Mouse (Mus musculus): ENCODE data around the gene Gtf3c5. TPM values are rescaled to one million over a fixed set of nuclear protein-coding genes. Genes with fewer than 3 reads are reported as not detected.

Gene Gtf3c5
- polyA plus RNA-seq, 1 experiment = 29.0 TPM

DNA sequence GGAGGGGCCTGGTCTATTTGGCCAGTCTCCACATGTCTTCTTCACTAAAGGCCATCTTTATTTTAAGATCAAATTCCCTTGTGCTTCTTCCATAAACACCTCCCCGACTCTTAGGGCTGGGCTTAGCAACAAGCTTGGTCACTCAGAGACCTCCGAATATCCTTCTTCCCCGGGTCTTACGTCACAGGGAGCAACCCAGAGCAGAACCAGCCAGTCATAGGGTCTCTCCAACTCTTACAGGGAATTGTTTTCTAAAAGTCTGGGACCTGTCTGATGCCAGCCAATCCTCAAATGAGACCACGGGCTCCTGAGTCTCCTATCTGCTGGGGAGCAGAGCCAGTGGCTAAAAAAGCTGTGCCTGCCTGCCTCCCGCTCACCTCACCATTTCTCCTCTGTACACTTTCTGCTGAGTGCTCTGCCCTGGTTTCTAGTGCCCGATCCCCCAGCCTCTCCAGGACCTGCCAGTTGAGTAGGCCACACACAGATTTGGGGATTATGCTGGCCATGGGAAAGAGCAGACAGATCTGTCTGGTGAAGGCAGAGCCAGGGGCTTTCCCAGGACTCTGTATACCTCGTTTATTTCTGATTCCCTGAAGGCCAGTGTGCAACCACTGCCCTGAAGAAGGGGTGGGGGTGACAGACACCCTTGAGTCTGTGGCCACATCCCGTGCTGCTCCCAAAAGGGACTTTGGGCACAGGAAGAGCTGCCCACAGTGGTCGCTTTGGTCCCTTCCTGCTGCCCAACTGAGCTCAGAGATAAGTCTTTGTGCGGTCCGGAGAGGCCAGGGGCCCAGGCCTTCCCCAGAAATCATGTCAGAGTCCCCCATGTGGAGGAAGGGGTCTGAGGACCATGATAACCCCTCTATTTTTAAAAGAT lies 15.4 kb upstream of the Gtf3c5 start:
- Histone ChIP-seq H3K36me3 (ENCODE audit: control insufficient read depth, insufficient read depth, low read length, poor library complexity, severe bottlenecking) (no peaks in the 10 kb centered on the region), H3K9me3 (replicated peaks; ENCODE audit: control insufficient read depth, insufficient read depth, low read length, poor library complexity, severe bottlenecking) (no peaks in the 10 kb centered on the region), H3K27ac (ENCODE audit: insufficient read depth, low read length) (no peak overlapping the region), H3K9ac (ENCODE audit: low read depth, poor library complexity, severe bottlenecking) (no peak overlapping the region), H3K27me3 (ENCODE audit: control insufficient read depth, insufficient read depth, low read length, poor library complexity, severe bottlenecking) (no peaks in the 10 kb centered on the region), H3K4me1 (ENCODE audit: control insufficient read depth, insufficient read depth, low read length) (no peaks in the 10 kb centered on the region), H3K4me3 (ENCODE audit: low read depth, low read length) (no peak overlapping the region)
- TF ChIP-seq EP300 (IDR thresholded peaks at IDR 0.05; ENCODE audit: insufficient read depth, low read depth, low read length) (no peak), POLR2A (IDR thresholded peaks at IDR 0.05; ENCODE audit: insufficient read depth, low read length) (no peak), CTCF (IDR thresholded peaks at IDR 0.05; ENCODE audit: low read depth, low read length) (no peak)

DNA sequence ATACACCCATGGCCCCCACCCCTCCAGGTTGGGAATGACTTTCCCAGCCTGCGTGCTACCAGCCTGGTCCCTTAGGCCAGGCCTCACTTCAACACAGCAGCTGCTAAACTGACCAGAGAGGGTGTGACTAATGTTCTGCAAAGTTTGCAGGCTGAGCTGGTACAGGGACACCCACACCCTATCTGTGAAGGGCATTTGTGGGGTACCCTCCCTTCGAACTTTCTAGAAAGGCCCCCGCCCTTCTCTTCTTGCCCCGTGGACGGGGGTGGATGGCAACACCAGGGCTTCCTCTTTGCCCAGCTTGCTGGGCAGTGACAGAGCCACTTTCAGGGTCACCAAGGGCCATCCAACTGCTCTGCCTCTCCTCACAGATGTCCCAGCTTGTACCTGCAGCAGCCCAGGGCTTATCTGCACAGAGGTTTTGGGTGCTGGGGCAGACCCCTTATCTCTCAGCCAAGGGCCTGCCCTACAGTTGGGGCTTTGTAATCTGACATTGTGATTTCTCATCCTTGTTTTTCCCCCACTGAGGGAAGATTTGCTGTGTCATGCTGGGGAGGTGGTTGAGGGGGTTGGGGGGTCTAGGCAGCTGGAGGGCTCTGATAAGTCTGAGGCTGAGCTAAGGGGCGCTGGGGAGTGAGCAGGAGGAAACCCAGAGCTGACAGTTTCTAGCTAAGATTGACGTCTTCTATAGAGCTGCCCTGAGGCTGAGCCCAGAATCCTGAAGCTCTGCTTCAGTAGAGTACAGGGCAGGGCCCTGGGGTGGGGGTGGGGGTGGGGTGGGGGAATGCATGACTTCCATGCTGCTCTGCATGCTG lies 14.4 kb upstream of the Gtf3c5 start:
- TF ChIP-seq EP300 (IDR thresholded peaks at IDR 0.05; ENCODE audit: insufficient read depth, low read depth, low read length) (no peak), POLR2A (IDR thresholded peaks at IDR 0.05; ENCODE audit: insufficient read depth, low read length) (no peak), CTCF (IDR thresholded peaks at IDR 0.05; ENCODE audit: low read depth, low read length) (no peak)
- Histone ChIP-seq H3K9ac (ENCODE audit: low read depth, poor library complexity, severe bottlenecking) (no peak overlapping the region), H3K4me1 (ENCODE audit: control insufficient read depth, insufficient read depth, low read length) (no peaks in the 10 kb centered on the region), H3K27ac (ENCODE audit: insufficient read depth, low read length) (no peak overlapping the region), H3K9me3 (replicated peaks; ENCODE audit: control insufficient read depth, insufficient read depth, low read length, poor library complexity, severe bottlenecking) (no peaks in the 10 kb centered on the region), H3K36me3 (ENCODE audit: control insufficient read depth, insufficient read depth, low read length, poor library complexity, severe bottlenecking) (no peaks in the 10 kb centered on the region), H3K4me3 (ENCODE audit: low read depth, low read length) (no peak overlapping the region), H3K27me3 (ENCODE audit: control insufficient read depth, insufficient read depth, low read length, poor library complexity, severe bottlenecking) (no peaks in the 10 kb centered on the region)

DNA sequence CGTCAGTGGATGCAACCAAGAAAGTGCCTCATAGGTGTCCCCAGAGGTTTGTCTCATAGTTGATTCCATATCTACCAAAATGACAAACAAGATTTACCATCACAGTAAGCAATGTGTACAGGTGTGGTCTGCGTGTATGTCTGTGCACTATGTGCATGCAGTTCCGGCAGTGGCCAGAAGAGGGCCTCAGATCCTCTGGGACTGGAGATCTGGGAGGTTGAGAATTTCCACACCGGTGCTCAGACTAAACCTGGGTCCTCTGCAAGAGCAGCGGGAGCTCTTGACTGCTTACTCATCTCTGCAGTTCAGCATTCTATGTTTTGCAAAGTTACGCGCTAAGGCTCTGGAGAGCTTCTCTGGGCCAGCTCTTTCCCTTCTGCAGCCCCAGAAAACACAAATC lies 13.4 kb upstream of the Gtf3c5 start:
- Histone ChIP-seq H3K27ac (ENCODE audit: insufficient read depth, low read length) (no peak overlapping the region), H3K27me3 (ENCODE audit: control insufficient read depth, insufficient read depth, low read length, poor library complexity, severe bottlenecking) (no peaks in the 10 kb centered on the region), H3K9me3 (replicated peaks; ENCODE audit: control insufficient read depth, insufficient read depth, low read length, poor library complexity, severe bottlenecking) (no peaks in the 10 kb centered on the region), H3K4me1 (ENCODE audit: control insufficient read depth, insufficient read depth, low read length) (no peaks in the 10 kb centered on the region), H3K36me3 (ENCODE audit: control insufficient read depth, insufficient read depth, low read length, poor library complexity, severe bottlenecking) (no peaks in the 10 kb centered on the region), H3K4me3 (ENCODE audit: low read depth, low read length) (no peak overlapping the region), H3K9ac (ENCODE audit: low read depth, poor library complexity, severe bottlenecking) (no peak overlapping the region)
- TF ChIP-seq EP300 (IDR thresholded peaks at IDR 0.05; ENCODE audit: insufficient read depth, low read depth, low read length) (no peak), POLR2A (IDR thresholded peaks at IDR 0.05; ENCODE audit: insufficient read depth, low read length) (no peak), CTCF (IDR thresholded peaks at IDR 0.05; ENCODE audit: low read depth, low read length) (peak; percentile 73)

GRCm38 (mm10) chr2:28596021-28596420 lies 12.5 kb upstream of the Gtf3c5 start:
- no peak overlapping the region for H3K9ac ChIP-seq (ENCODE audit: low read depth, poor library complexity, severe bottlenecking)
- no peaks in the 10 kb centered on the region for H3K36me3 ChIP-seq (ENCODE audit: control insufficient read depth, insufficient read depth, low read length, poor library complexity, severe bottlenecking)
- no peaks in the 10 kb centered on the region for H3K9me3 ChIP-seq (replicated peaks; ENCODE audit: control insufficient read depth, insufficient read depth, low read length, poor library complexity, severe bottlenecking)

DNA sequence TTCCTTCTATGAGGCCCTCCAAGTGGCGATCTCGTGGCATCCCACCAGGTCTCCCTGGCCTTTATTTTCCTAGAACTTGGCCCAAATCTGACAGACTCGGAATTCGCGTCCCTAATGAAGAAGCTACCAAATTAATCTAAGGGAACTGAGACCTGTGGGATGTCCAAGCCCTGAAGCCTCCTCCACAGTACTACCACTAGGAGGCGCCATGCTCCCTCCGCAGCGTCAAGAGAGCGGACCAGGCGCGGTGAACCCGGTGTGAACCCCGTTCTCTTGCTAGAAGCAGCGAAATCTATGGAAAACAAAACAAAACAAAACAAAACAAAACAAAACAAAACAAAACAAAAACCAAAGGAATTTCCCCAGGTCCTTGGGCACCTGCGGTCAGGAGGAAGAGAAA lies 9.3 kb upstream of the Gtf3c5 start:
- peak; percentile 98 for TF ChIP-seq CTCF (IDR thresholded peaks at IDR 0.05; ENCODE audit: low read depth, low read length)
- TF ChIP-seq EP300 (IDR thresholded peaks at IDR 0.05; ENCODE audit: insufficient read depth, low read depth, low read length) = no peak
- Histone ChIP-seq H3K27me3 (ENCODE audit: control insufficient read depth, insufficient read depth, low read length, poor library complexity, severe bottlenecking) (no peaks in the 10 kb centered on the region), H3K4me3 (ENCODE audit: low read depth, low read length) (no peak overlapping the region), H3K36me3 (ENCODE audit: control insufficient read depth, insufficient read depth, low read length, poor library complexity, severe bottlenecking) (no peaks in the 10 kb centered on the region), H3K27ac (ENCODE audit: insufficient read depth, low read length) (no peak overlapping the region), H3K4me1 (ENCODE audit: control insufficient read depth, insufficient read depth, low read length) (no peaks in the 10 kb centered on the region), H3K9me3 (replicated peaks; ENCODE audit: control insufficient read depth, insufficient read depth, low read length, poor library complexity, severe bottlenecking) (no peaks in the 10 kb centered on the region), H3K9ac (ENCODE audit: low read depth, poor library complexity, severe bottlenecking) (no peak overlapping the region)

More at GRCm38 (mm10) chr2:28596021-28596420, 12.5 kb upstream of the Gtf3c5 start:
- Histone ChIP-seq H3K27ac (ENCODE audit: insufficient read depth, low read length) (no peak overlapping the region), H3K4me3 (ENCODE audit: low read depth, low read length) (no peak overlapping the region), H3K4me1 (ENCODE audit: control insufficient read depth, insufficient read depth, low read length) (no peaks in the 10 kb centered on the region), H3K27me3 (ENCODE audit: control insufficient read depth, insufficient read depth, low read length, poor library complexity, severe bottlenecking) (no peaks in the 10 kb centered on the region)
- TF ChIP-seq EP300 (IDR thresholded peaks at IDR 0.05; ENCODE audit: insufficient read depth, low read depth, low read length) = no peak
- TF ChIP-seq CTCF (IDR thresholded peaks at IDR 0.05; ENCODE audit: low read depth, low read length) = no peak
- TF ChIP-seq POLR2A (IDR thresholded peaks at IDR 0.05; ENCODE audit: insufficient read depth, low read length) = no peak

GRCm38 (mm10) chr2:28591479-28591878 lies 7.9 kb upstream of the Gtf3c5 start:
- no peaks in the 10 kb centered on the region for H3K27me3 ChIP-seq (ENCODE audit: control insufficient read depth, insufficient read depth, low read length, poor library complexity, severe bottlenecking)
- TF ChIP-seq CTCF (IDR thresholded peaks at IDR 0.05; ENCODE audit: low read depth, low read length) (no peak), POLR2A (IDR thresholded peaks at IDR 0.05; ENCODE audit: insufficient read depth, low read length) (no peak), EP300 (IDR thresholded peaks at IDR 0.05; ENCODE audit: insufficient read depth, low read depth, low read length) (no peak)
- no peak overlapping the region for H3K4me3 ChIP-seq (ENCODE audit: low read depth, low read length)
- H3K27ac ChIP-seq (ENCODE audit: insufficient read depth, low read length) = no peak overlapping the region
- H3K36me3 ChIP-seq (ENCODE audit: control insufficient read depth, insufficient read depth, low read length, poor library complexity, severe bottlenecking) = no peaks in the 10 kb centered on the region
- H3K9me3 ChIP-seq (replicated peaks; ENCODE audit: control insufficient read depth, insufficient read depth, low read length, poor library complexity, severe bottlenecking) = no peaks in the 10 kb centered on the region
- no peaks in the 10 kb centered on the region for H3K4me1 ChIP-seq (ENCODE audit: control insufficient read depth, insufficient read depth, low read length)
- no peak overlapping the region for H3K9ac ChIP-seq (ENCODE audit: low read depth, poor library complexity, severe bottlenecking)

All from ES-Bruce4 (cell line).